Mouse (Mus musculus) C2C12 (cell line): ENCODE results near the gene Slc26a10. TPM values are rescaled to one million over a fixed set of nuclear protein-coding genes. Genes with fewer than 3 reads are reported as not detected.

Experiments used
- H3K27me3 ChIP-seq: one replicate; pipeline ENCODE4 v1.6.1; 2011; ENCODE audit not compliant: control insufficient read depth, insufficient read depth, insufficient read length
- H3K36me3 ChIP-seq: one replicate; pipeline ENCODE4 v1.6.1; 2011; ENCODE audit not compliant: control insufficient read depth, insufficient read depth
- H3K4me3 ChIP-seq: one replicate; pipeline ENCODE4 v1.5.1; 2011; ENCODE audit warnings: mild to moderate bottlenecking, control low read depth; ENCODE audit not compliant: poor library complexity, insufficient read depth, severe bottlenecking
- H3K79me2 ChIP-seq: one replicate; pipeline ENCODE4 v1.6.1; 2011; ENCODE audit not compliant: control insufficient read depth, insufficient read depth
- H3K79me3 ChIP-seq: one replicate; pipeline ENCODE4 v1.6.1; 2011; ENCODE audit warnings: low read depth, control low read depth
- H3ac ChIP-seq: one replicate; pipeline ENCODE3; 2011; ENCODE audit warnings: low read depth; ENCODE audit not compliant: control insufficient read depth, insufficient read length
- CEBPB ChIP-seq: IDR thresholded peaks from one replicate; pipeline ENCODE4 v1.6.1; 2011; ENCODE audit warnings: low read depth, mild to moderate bottlenecking, control low read depth, moderate library complexity
- CTCF ChIP-seq: IDR thresholded peaks from one replicate; pipeline ENCODE4 v1.5.1; 2011; ENCODE audit not compliant: control insufficient read depth, insufficient read depth, insufficient read length
- FOSL1 ChIP-seq: IDR thresholded peaks from one replicate; pipeline ENCODE4 v1.8.0; 2011; ENCODE audit warnings: mild to moderate bottlenecking, low read length; ENCODE audit not compliant: poor library complexity, insufficient read depth, severe bottlenecking
- MAX ChIP-seq: IDR thresholded peaks from one replicate; pipeline ENCODE4 v1.6.1; 2011; ENCODE audit warnings: mild to moderate bottlenecking, control low read depth
- MYOD1 ChIP-seq: IDR thresholded peaks from one replicate; pipeline ENCODE4 v1.6.1; 2011; ENCODE audit warnings: low read depth; ENCODE audit not compliant: control insufficient read depth, insufficient read length
- MYOG ChIP-seq: IDR thresholded peaks from one replicate; pipeline ENCODE4 v1.6.1; 2011; ENCODE audit not compliant: control insufficient read depth, insufficient read length; ENCODE audit errors: extremely low read depth
- USF1 ChIP-seq: IDR thresholded peaks from one replicate; pipeline ENCODE4 v1.6.1; 2011; ENCODE audit warnings: low read depth, mild to moderate bottlenecking, control low read depth, moderate library complexity
- polyA plus RNA-seq: library from polyadenylated mRNA; unstranded; fragments of >200 nt; fragmentation: generic; extraction: Trizol; gene quantifications from one replicate; pipeline ENCODE4 v1.2.1, GENCODE M21; 2012; ENCODE audit warnings: missing spikeins

The Slc26a10 gene
- polyA plus RNA-seq, 1 experiment = 2.9 TPM

- peaks cover 25% of the 10 kb centered on the region for H3K79me2 ChIP-seq
- no peaks in the 10 kb centered on the region for H3K27me3 ChIP-seq
- peaks cover 2% of the 10 kb centered on the region for H3K79me3 ChIP-seq
- peak within 1 kb of the TSS; percentile 59 for H3ac ChIP-seq
- TF ChIP-seq CEBPB (no peak), USF1 (peak; percentile 90)
- peak within 1 kb of the TSS; percentile 84 for H3K4me3 ChIP-seq
- peaks cover 18% of the 10 kb centered on the region for H3K36me3 ChIP-seq
These were observed 31.0 kb upstream of the Slc26a10 start, which contains the start of gene Pip4k2c for GRCm38 (mm10) chr10:127211414-127211854. Pip4k2c (minus strand) TSS chr10:127211585.

- no peaks in the 10 kb centered on the region for H3K27me3 ChIP-seq
- H3K4me3 ChIP-seq = peak overlapping the region; percentile 84
These were observed 30.5 kb upstream of the Slc26a10 start for GRCm38 (mm10) chr10:127210961-127211405.

GRCm38 (mm10) chr10:127209928-127210570 is 29.6 kb upstream of the Slc26a10 start:
- no peak overlapping the region for H3ac ChIP-seq
- H3K27me3 ChIP-seq = no peaks in the 10 kb centered on the region
- TF ChIP-seq CEBPB (no peak), MYOD1 (no peak), MYOG (no peak), FOSL1 (no peak), CTCF (no peak), USF1 (no peak), MAX (no peak)
- peak overlapping the region; percentile 84 for H3K4me3 ChIP-seq
- peaks cover 25% of the 10 kb centered on the region for H3K79me2 ChIP-seq
- H3K79me3 ChIP-seq = peaks cover 2% of the 10 kb centered on the region
- H3K36me3 ChIP-seq = peaks cover 32% of the 10 kb centered on the region

More at GRCm38 (mm10) chr10:127210961-127211405, 30.5 kb upstream of the Slc26a10 start:
- H3K36me3 ChIP-seq = peaks cover 23% of the 10 kb centered on the region
- peaks cover 2% of the 10 kb centered on the region for H3K79me3 ChIP-seq
- TF ChIP-seq USF1 (no peak), MAX (no peak), MYOD1 (no peak), FOSL1 (no peak), CEBPB (no peak), MYOG (no peak), CTCF (no peak)
- H3K79me2 ChIP-seq = peaks cover 25% of the 10 kb centered on the region
- H3ac ChIP-seq = peak overlapping the region; percentile 59

GRCm38 (mm10) chr10:127208921-127209320 is 28.5 kb upstream of the Slc26a10 start:
- TF ChIP-seq MYOG = no peak
- TF ChIP-seq USF1 = no peak
- TF ChIP-seq CTCF = no peak
- no peak for TF ChIP-seq MYOD1
- no peak for TF ChIP-seq MAX
- TF ChIP-seq FOSL1 = no peak
- TF ChIP-seq CEBPB = no peak
- Histone ChIP-seq H3K36me3 (peaks cover 40% of the 10 kb centered on the region), H3K4me3 (no peak overlapping the region), H3K27me3 (no peaks in the 10 kb centered on the region), H3K79me3 (peaks cover 2% of the 10 kb centered on the region), H3ac (no peak overlapping the region), H3K79me2 (peaks cover 25% of the 10 kb centered on the region)

GRCm38 (mm10) chr10:127205373-127205772 is 24.9 kb upstream of the Slc26a10 start:
- no peaks in the 10 kb centered on the region for H3K27me3 ChIP-seq
- peaks cover 16% of the 10 kb centered on the region for H3K79me2 ChIP-seq
- H3K4me3 ChIP-seq = no peak overlapping the region
- TF ChIP-seq MAX (no peak), MYOG (no peak), FOSL1 (no peak), MYOD1 (no peak), CEBPB (no peak), CTCF (no peak), USF1 (no peak)
- peaks cover 56% of the 10 kb centered on the region for H3K36me3 ChIP-seq
- peaks cover 2% of the 10 kb centered on the region for H3K79me3 ChIP-seq
- no peak overlapping the region for H3ac ChIP-seq
